Mouse (Mus musculus): ENCODE measurements at regions not wholly inside any gene's neighbourhood (a gene's known extent, or its start where the extent isn't known, plus 50 kb on each side); places are given as distances from the start of the nearest gene placed in this dataset.

GRCm38 (mm10) chr15:36877501-36877900 lies 130.1 kb downstream of the Zfp706 start:
- no peak for DNase-seq (ENCODE audit: low read depth, low spot score)
- no peak overlapping the region for H3K4me3 ChIP-seq (ENCODE audit: control insufficient read depth in 1 of 2, insufficient read depth in 1 of 2, low read depth in 2 of 2, low read length in 2 of 2)
- peaks cover 9% of the 10 kb centered on the region for H3K79me2 ChIP-seq (ENCODE audit: control insufficient read depth, insufficient read depth, low read length, poor library complexity)
- H3K27me3 ChIP-seq (ENCODE audit: control insufficient read depth in 1 of 2, insufficient read depth in 2 of 2, low read length in 2 of 2) = no peaks in the 10 kb centered on the region
- peak overlapping the region; percentile 80 for H3K27ac ChIP-seq (ENCODE audit: control insufficient read depth, low read depth, low read length)
- peaks cover 29 to 66% of the 10 kb centered on the region in 2 experiments for H3K4me1 ChIP-seq (ENCODE audit: control insufficient read depth in 1 of 2, insufficient read depth in 2 of 2, low read length in 2 of 2)
- peaks cover 0 to 72% of the 10 kb centered on the region in 2 experiments; a peak in 2 of 4 replicates for H3K36me3 ChIP-seq (ENCODE audit: control insufficient read depth in 1 of 2, insufficient read depth in 2 of 2, low read length in 2 of 2)
- no peaks in the 10 kb centered on the region for H3K9me3 ChIP-seq (replicated peaks; ENCODE audit: insufficient read depth, low read length)
- H3K9ac ChIP-seq (ENCODE audit: control insufficient read depth, low read depth, low read length, poor library complexity, severe bottlenecking) = no peak overlapping the region
- TF ChIP-seq POLR2AphosphoS2 (IDR thresholded peaks at IDR 0.05; ENCODE audit: low read length) = no peak
- TF ChIP-seq ZMIZ1 (IDR thresholded peaks at IDR 0.05; ENCODE audit: low read depth, low read length) = no peak
- no peak for TF ChIP-seq ETS1 (IDR thresholded peaks at IDR 0.05; ENCODE audit: low read depth, low read length)
- TF ChIP-seq JUND (IDR thresholded peaks at IDR 0.05; ENCODE audit: low read depth, low read length) = no peak
- TF ChIP-seq HCFC1 (IDR thresholded peaks at IDR 0.05; ENCODE audit: low read depth, low read length) = no peak
- no peak for TF ChIP-seq ZC3H11A (IDR thresholded peaks at IDR 0.05; ENCODE audit: low read depth, low read length)
- TF ChIP-seq E2F4 (IDR thresholded peaks at IDR 0.05; ENCODE audit: borderline replicate concordance, low read depth, low read length) = no peak
- no peak for TF ChIP-seq ZKSCAN1 (IDR thresholded peaks at IDR 0.05; ENCODE audit: low read depth, low read length)
- no peak for TF ChIP-seq KAT2A (conservative IDR thresholded peaks at IDR 0.05; ENCODE audit: low read depth, low read length)
- no peak for TF ChIP-seq CHD2 (IDR thresholded peaks at IDR 0.05; ENCODE audit: low read length)
- no peak for TF ChIP-seq UBTF (IDR thresholded peaks at IDR 0.05; ENCODE audit: borderline replicate concordance, insufficient read depth, low read depth, low read length)

GRCm38 (mm10) chr15:36875980-36876778 lies 131.4 kb downstream of the Zfp706 start:
- Histone ChIP-seq H3K9me3 (replicated peaks; ENCODE audit: insufficient read depth, low read length) (no peaks in the 10 kb centered on the region), H3K27ac (ENCODE audit: control insufficient read depth, low read depth, low read length) (peak overlapping the region; percentile 96), H3K4me3 (ENCODE audit: control insufficient read depth in 1 of 2, insufficient read depth in 1 of 2, low read depth in 2 of 2, low read length in 2 of 2) (peak overlapping the region in 1 of 2 experiments; percentile 10; a peak in 1 of 4 replicates)
- peak; percentile 99 for TF ChIP-seq JUND (IDR thresholded peaks at IDR 0.05; ENCODE audit: low read depth, low read length)
- peak; percentile 48; the same call in 1 of the 2 replicates for TF ChIP-seq E2F4 (IDR thresholded peaks at IDR 0.05; ENCODE audit: borderline replicate concordance, low read depth, low read length)
- no peak for TF ChIP-seq CTCF (IDR thresholded peaks at IDR 0.05 in 2 of 3, conservative IDR thresholded peaks at IDR 0.05 in 1 of 3; ENCODE audit: control insufficient read depth in 1 of 3, insufficient read depth in 1 of 3, low read depth in 2 of 3, low read length in 3 of 3, poor library complexity in 1 of 3, severe bottlenecking in 1 of 3)
- TF ChIP-seq POLR2A (IDR thresholded peaks at IDR 0.05; ENCODE audit: control insufficient read depth in 1 of 2, insufficient read depth in 1 of 2, low read depth in 1 of 2, low read length in 2 of 2, poor library complexity in 1 of 2) = peak in 1 of 2 experiments; percentile 60; a peak in 2 of 4 replicates
- TF ChIP-seq ZKSCAN1 (IDR thresholded peaks at IDR 0.05; ENCODE audit: low read depth, low read length) = no peak
- TF ChIP-seq BHLHE40 (IDR thresholded peaks at IDR 0.05; ENCODE audit: borderline replicate concordance, low read depth, low read length) = no peak
- TF ChIP-seq GATA1 (IDR thresholded peaks at IDR 0.05; ENCODE audit: low read depth, low read length) = peak; percentile 98
- TF ChIP-seq MAX (IDR thresholded peaks at IDR 0.05; ENCODE audit: low read length) = peak; percentile 55; the same call in 1 of the 2 replicates
- peak; percentile 66 for TF ChIP-seq MYB (IDR thresholded peaks at IDR 0.05; ENCODE audit: low read depth, low read length)
- no peak for TF ChIP-seq USF2 (IDR thresholded peaks at IDR 0.05; ENCODE audit: borderline replicate concordance in 1 of 2, insufficient read depth in 1 of 2, low read depth in 1 of 2, low read length in 2 of 2)
- no peak for TF ChIP-seq POLR2AphosphoS2 (IDR thresholded peaks at IDR 0.05; ENCODE audit: low read length)
- no peak for TF ChIP-seq UBTF (IDR thresholded peaks at IDR 0.05; ENCODE audit: borderline replicate concordance, insufficient read depth, low read depth, low read length)
- peak; percentile 42; the same call in 1 of the 2 replicates for TF ChIP-seq HCFC1 (IDR thresholded peaks at IDR 0.05; ENCODE audit: low read depth, low read length)
- 0 out of 2 replicates have a peak, but pooled peaks have one; percentile 23 for TF ChIP-seq ZC3H11A (IDR thresholded peaks at IDR 0.05; ENCODE audit: low read depth, low read length)
- 0 out of 2 replicates have a peak, but pooled peaks have one; percentile 41 for TF ChIP-seq MAFK (IDR thresholded peaks at IDR 0.05; ENCODE audit: borderline replicate concordance, low read depth, low read length)
- no peak for TF ChIP-seq USF1 (IDR thresholded peaks at IDR 0.05; ENCODE audit: low read depth, low read length)
- no peak for TF ChIP-seq NRF1 (IDR thresholded peaks at IDR 0.05; ENCODE audit: insufficient read depth, low read depth, low read length, poor library complexity, severe bottlenecking)
- TF ChIP-seq SIN3A (IDR thresholded peaks at IDR 0.05; ENCODE audit: low read length) = peak; percentile 90
- TF ChIP-seq ETS1 (IDR thresholded peaks at IDR 0.05; ENCODE audit: low read depth, low read length) = peak; percentile 97
- peak; percentile 31; the same call in 1 of the 2 replicates for TF ChIP-seq CHD2 (IDR thresholded peaks at IDR 0.05; ENCODE audit: low read length)
- TF ChIP-seq CHD1 (IDR thresholded peaks at IDR 0.05; ENCODE audit: low read depth, low read length) = no peak
- TF ChIP-seq ZMIZ1 (IDR thresholded peaks at IDR 0.05; ENCODE audit: low read depth, low read length) = no peak
- no peak; the same call in 1 of the 2 replicates for TF ChIP-seq NELFE (IDR thresholded peaks at IDR 0.05; ENCODE audit: low read depth, low read length)
- peak; percentile 96 for TF ChIP-seq RCOR1 (IDR thresholded peaks at IDR 0.05; ENCODE audit: low read depth, low read length)
- peak; percentile 77 for TF ChIP-seq TBP (IDR thresholded peaks at IDR 0.05; ENCODE audit: low read depth, low read length)
- TF ChIP-seq ELF1 (IDR thresholded peaks at IDR 0.05; ENCODE audit: low read depth, low read length) = peak; percentile 54; the same call in 1 of the 2 replicates

More at GRCm38 (mm10) chr15:36875980-36876778, 131.4 kb downstream of the Zfp706 start:
- peak; percentile 99 for DNase-seq (ENCODE audit: low read depth, low spot score)
- Histone ChIP-seq H3K27me3 (ENCODE audit: control insufficient read depth in 1 of 2, insufficient read depth in 2 of 2, low read length in 2 of 2) (no peaks in the 10 kb centered on the region), H3K79me2 (ENCODE audit: control insufficient read depth, insufficient read depth, low read length, poor library complexity) (peaks cover 9% of the 10 kb centered on the region), H3K36me3 (ENCODE audit: control insufficient read depth in 1 of 2, insufficient read depth in 2 of 2, low read length in 2 of 2) (peaks cover 0 to 84% of the 10 kb centered on the region in 2 experiments; a peak in 3 of 4 replicates), H3K4me1 (ENCODE audit: control insufficient read depth in 1 of 2, insufficient read depth in 2 of 2, low read length in 2 of 2) (peaks cover 37 to 77% of the 10 kb centered on the region in 2 experiments), H3K9ac (ENCODE audit: control insufficient read depth, low read depth, low read length, poor library complexity, severe bottlenecking) (peak overlapping the region; percentile 48)

Data from MEL (cell line).